Mouse (Mus musculus): ENCODE results near the gene Ptpn23. TPM values are rescaled to one million over a fixed set of nuclear protein-coding genes. Genes with fewer than 3 reads are reported as not detected.
"Not testable (repeated sequence)": the region's sequence is repeated elsewhere in the genome, so short reads cannot be mapped to it uniquely, and the experiment has no call there.

The Ptpn23 gene
- total RNA-seq, 1 experiment from 2014 or later: 3.7 TPM

- no peak for ATAC-seq (replicated peaks in 1 of 2; ENCODE audit: insufficient read depth in 1 of 2, low FRiP score in 2 of 2, low TSS enrichment in 1 of 2, low read depth in 1 of 2, poor library complexity in 2 of 2, severe bottlenecking in 2 of 2)
These were observed 7.4 kb downstream of the Ptpn23 start for GRCm38 (mm10) chr9:110400650-110401049.

- ATAC-seq (replicated peaks in 1 of 2; ENCODE audit: insufficient read depth in 1 of 2, low FRiP score in 2 of 2, low TSS enrichment in 1 of 2, low read depth in 1 of 2, poor library complexity in 2 of 2, severe bottlenecking in 2 of 2): no peak
These were observed 14.7 kb downstream of the Ptpn23 start for GRCm38 (mm10) chr9:110393295-110393694.

- ATAC-seq (replicated peaks in 1 of 2; ENCODE audit: insufficient read depth in 1 of 2, low FRiP score in 2 of 2, low TSS enrichment in 1 of 2, low read depth in 1 of 2, poor library complexity in 2 of 2, severe bottlenecking in 2 of 2): no peak
These were observed 17.2 kb downstream of the Ptpn23 start for GRCm38 (mm10) chr9:110390843-110391242.

DNA sequence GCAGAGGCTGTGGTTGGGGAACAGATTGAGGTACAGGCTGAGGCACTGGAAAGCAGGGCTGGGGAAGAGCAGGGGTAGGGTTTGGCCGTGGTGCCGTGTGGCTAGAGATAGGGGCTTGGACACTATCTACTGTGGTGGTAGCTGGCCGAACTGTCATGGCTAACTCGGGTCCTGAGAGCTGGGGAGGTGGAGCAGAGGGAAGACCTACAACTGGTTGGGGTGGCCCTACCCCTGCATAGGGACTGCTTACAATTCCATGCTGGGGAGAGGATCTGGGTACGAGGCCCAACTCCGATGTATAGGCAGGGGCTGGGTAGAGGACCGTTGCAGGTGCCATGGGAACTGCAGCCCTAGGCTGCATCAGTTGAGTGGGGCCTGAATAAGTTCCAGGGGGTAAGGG, 20.0 kb downstream of the Ptpn23 start:
- no peak for ATAC-seq (replicated peaks in 1 of 2; ENCODE audit: insufficient read depth in 1 of 2, low FRiP score in 2 of 2, low TSS enrichment in 1 of 2, low read depth in 1 of 2, poor library complexity in 2 of 2, severe bottlenecking in 2 of 2)

- ATAC-seq (replicated peaks in 1 of 2; ENCODE audit: insufficient read depth in 1 of 2, low FRiP score in 2 of 2, low TSS enrichment in 1 of 2, low read depth in 1 of 2, poor library complexity in 2 of 2, severe bottlenecking in 2 of 2): no peak
These were observed 23.6 kb downstream of the Ptpn23 start for GRCm38 (mm10) chr9:110384369-110384929.

DNA sequence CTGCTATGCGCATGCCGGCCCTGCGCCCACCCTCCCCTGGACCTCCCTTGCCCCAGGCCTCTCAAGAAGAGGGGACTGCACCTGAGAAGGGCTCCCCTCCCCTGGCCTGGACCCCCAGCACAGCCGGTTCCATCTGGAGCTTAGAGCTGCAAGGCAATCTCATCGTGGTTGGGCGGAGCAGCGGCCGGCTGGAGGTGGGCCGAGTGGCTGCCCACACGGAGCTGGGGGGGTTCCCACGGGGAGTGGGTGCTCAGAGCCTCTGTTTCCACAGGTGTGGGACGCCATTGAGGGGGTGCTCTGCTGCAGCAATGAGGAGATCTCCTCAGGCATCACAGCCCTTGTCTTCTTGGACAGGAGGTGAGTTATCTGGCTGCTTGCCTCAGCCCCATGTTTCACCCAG, 26.7 kb downstream of the Ptpn23 start:
- ATAC-seq (replicated peaks in 1 of 2; ENCODE audit: insufficient read depth in 1 of 2, low FRiP score in 2 of 2, low TSS enrichment in 1 of 2, low read depth in 1 of 2, poor library complexity in 2 of 2, severe bottlenecking in 2 of 2): no peak

DNA sequence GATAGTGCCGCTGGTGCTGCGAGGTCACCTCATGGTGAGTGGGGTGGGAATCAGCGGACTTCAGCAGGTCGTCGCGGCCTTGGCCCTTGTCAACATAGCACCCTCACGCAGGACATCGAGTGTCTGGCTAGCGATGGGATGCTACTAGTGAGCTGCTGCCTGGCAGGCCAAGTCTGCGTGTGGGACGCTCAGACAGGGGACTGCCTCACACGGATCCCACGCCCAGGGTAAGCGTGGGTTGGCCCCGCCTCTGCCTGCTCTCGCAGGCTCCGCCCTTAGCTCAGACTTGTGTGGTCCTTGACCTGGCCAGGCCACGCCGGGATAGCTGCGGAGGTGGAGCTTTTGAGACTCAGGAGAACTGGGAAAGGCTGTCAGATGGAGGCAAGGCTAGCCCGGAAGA, 27.4 kb downstream of the Ptpn23 start:
- no peak for ATAC-seq (replicated peaks in 1 of 2; ENCODE audit: insufficient read depth in 1 of 2, low FRiP score in 2 of 2, low TSS enrichment in 1 of 2, low read depth in 1 of 2, poor library complexity in 2 of 2, severe bottlenecking in 2 of 2)

DNA sequence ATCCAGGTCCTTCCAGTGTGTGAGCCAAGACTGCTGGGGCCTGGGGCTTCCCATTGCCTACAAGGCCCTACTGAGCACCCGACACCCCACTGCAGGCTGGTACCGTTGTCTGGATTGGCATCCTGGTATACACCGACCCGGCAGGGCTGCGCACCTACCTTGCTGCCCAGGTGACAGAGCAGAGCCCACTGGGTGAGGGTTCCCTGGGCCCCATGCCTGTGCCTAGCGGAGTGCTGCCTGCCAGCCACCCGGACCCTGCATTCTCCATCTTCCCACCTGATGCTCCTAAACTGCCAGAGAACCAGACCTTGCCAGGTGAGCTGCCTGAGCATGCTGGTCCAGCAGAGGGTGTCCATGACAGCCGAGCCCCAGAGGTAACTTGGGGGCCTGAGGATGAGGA, 28.7 kb downstream of the Ptpn23 start:
- ATAC-seq (replicated peaks in 1 of 2; ENCODE audit: insufficient read depth in 1 of 2, low FRiP score in 2 of 2, low TSS enrichment in 1 of 2, low read depth in 1 of 2, poor library complexity in 2 of 2, severe bottlenecking in 2 of 2): no peak

- not testable (repeated sequence) for ATAC-seq (replicated peaks in 1 of 2; ENCODE audit: insufficient read depth in 1 of 2, low FRiP score in 2 of 2, low TSS enrichment in 1 of 2, low read depth in 1 of 2, poor library complexity in 2 of 2, severe bottlenecking in 2 of 2)
These were observed 30.4 kb downstream of the Ptpn23 start for GRCm38 (mm10) chr9:110377655-110378054.

- no peak for ATAC-seq (replicated peaks in 1 of 2; ENCODE audit: insufficient read depth in 1 of 2, low FRiP score in 2 of 2, low TSS enrichment in 1 of 2, low read depth in 1 of 2, poor library complexity in 2 of 2, severe bottlenecking in 2 of 2)
These were observed 32.3 kb downstream of the Ptpn23 start for GRCm38 (mm10) chr9:110375668-110376067.

- no peak for ATAC-seq (replicated peaks in 1 of 2; ENCODE audit: insufficient read depth in 1 of 2, low FRiP score in 2 of 2, low TSS enrichment in 1 of 2, low read depth in 1 of 2, poor library complexity in 2 of 2, severe bottlenecking in 2 of 2)
These were observed 34.1 kb downstream of the Ptpn23 start for GRCm38 (mm10) chr9:110373871-110374270.

DNA sequence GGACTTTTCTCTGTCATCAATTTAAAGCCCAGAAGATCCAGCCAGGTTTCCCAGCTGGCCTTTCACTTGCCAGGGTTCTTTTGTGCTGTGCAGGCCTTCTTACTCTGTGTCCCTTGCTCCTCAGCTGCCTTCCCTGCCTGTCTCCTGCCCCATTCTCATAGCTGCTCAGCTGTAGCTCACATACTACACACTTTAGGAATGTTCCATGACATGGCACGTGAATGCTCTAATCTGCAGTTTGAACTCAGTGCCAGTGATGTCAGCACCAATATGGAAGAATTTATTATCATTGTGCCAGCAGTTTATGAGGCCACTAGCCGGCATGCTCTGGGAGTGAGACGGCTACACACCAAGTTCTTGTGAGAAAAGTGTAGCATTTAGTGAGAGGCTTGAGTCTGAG, 38.2 kb downstream of the Ptpn23 start:
- no peak for ATAC-seq (replicated peaks in 1 of 2; ENCODE audit: insufficient read depth in 1 of 2, low FRiP score in 2 of 2, low TSS enrichment in 1 of 2, low read depth in 1 of 2, poor library complexity in 2 of 2, severe bottlenecking in 2 of 2)

DNA sequence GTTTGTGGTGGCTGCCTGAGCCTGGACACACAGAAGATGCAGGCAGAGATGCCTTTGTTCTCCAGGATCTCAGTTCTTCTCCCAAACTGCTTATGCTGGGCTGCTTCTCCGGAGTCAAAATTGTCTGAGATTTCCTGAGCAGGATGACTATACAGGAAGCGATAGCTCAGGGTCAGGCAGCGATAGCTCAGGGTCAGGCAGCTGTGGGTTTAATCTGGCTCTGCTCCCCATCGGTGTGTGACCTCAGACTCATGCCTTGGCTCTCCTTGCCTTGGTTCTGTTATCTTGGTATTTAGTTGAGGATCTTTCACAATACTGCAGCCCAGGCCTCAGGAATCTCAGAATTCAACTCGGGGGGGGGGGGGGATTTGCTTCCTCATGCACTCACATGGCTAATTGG, 41.3 kb downstream of the Ptpn23 start:
- ATAC-seq (replicated peaks in 1 of 2; ENCODE audit: insufficient read depth in 1 of 2, low FRiP score in 2 of 2, low TSS enrichment in 1 of 2, low read depth in 1 of 2, poor library complexity in 2 of 2, severe bottlenecking in 2 of 2): no peak

DNA sequence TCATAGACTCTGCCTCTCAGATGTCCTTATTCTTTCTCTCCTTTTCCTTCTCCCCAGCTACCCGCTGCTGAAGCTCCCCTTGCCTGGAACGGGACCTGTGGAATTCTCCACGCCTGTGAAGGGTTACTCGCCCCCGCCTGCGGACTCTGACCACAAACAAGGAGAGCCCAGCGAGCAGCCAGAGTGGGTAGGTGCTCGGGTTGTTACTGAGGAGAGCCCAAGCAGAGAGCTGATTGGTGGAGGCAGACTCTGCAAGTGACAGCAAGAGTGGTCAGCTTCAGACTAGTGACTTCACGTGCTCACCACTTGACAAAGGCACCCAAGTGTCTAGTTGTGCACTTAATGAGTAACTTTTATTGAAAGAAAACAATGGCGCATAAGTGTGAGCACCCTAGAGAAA, 45.7 kb downstream of the Ptpn23 start:
- ATAC-seq (replicated peaks in 1 of 2; ENCODE audit: insufficient read depth in 1 of 2, low FRiP score in 2 of 2, low TSS enrichment in 1 of 2, low read depth in 1 of 2, poor library complexity in 2 of 2, severe bottlenecking in 2 of 2): no peak

DNA sequence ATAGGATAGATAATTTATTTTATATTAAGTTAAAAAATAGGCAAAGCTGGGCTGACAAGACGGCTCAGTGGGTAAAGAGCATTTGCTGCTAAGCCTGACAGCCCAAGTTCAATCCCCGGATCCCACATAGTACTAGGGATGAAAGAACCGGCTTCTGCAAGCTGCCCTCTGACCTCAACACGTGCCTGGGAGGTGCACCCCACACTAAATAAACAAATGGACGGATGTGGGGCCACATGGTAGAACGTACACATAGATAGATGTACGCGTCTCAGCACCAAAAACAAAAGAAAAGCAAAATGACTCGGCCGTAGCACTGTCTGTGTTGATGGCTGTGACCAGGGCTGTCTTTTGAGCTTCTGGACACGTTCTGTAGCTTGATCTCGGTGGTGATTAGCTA, 46.7 kb downstream of the Ptpn23 start:
- ATAC-seq (replicated peaks in 1 of 2; ENCODE audit: insufficient read depth in 1 of 2, low FRiP score in 2 of 2, low TSS enrichment in 1 of 2, low read depth in 1 of 2, poor library complexity in 2 of 2, severe bottlenecking in 2 of 2): no peak

DNA sequence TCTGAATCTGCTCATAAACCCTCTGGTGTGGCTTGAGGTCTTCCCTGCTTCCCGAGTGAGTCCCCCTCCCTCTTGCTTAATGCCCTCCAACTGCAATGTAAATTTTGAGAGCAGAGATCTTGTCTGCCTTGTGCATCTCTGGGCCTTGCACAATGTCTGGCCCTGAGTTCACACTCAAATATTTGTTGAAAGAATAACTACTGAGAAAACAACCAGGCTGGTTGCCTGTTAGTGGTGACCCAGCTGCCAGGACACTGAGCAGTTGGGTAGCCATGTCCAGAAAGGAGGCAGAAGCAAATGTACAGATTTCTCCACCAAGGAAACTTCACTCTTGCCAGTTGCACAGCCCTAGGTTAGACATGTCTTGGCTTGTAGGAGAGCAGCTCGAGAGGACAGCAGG, 49.7 kb downstream of the Ptpn23 start:
- no peak for ATAC-seq (replicated peaks in 1 of 2; ENCODE audit: insufficient read depth in 1 of 2, low FRiP score in 2 of 2, low TSS enrichment in 1 of 2, low read depth in 1 of 2, poor library complexity in 2 of 2, severe bottlenecking in 2 of 2)

- peak; percentile 79 for ATAC-seq (replicated peaks in 1 of 2; ENCODE audit: insufficient read depth in 1 of 2, low FRiP score in 2 of 2, low TSS enrichment in 1 of 2, low read depth in 1 of 2, poor library complexity in 2 of 2, severe bottlenecking in 2 of 2)
These were observed 55.9 kb downstream of the Ptpn23 start for GRCm38 (mm10) chr9:110351932-110352632.

DNA sequence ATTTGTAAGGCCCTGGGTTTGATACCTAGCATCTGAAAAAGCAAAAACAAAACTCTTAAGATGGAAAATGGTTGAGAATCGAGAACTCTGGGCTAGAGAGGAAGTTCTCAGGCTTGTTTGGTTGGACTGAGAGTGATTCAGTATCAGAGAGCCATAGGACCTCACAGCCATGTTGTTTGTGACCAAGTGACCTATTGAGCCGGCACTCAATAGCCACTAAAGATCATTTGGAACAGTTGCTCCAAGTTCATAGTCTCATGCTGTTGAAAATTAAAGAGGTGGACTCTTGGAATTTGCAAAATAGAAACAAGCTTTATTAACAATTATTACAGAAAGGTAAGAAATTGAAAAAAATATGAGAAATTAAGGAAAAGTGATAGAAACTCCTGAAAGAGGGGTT, 56.7 kb downstream of the Ptpn23 start:
- ATAC-seq (replicated peaks in 1 of 2; ENCODE audit: insufficient read depth in 1 of 2, low FRiP score in 2 of 2, low TSS enrichment in 1 of 2, low read depth in 1 of 2, poor library complexity in 2 of 2, severe bottlenecking in 2 of 2): no peak

GRCm38 (mm10) chr9:110350612-110351011, 57.4 kb downstream of the Ptpn23 start:
- no peak for ATAC-seq (replicated peaks in 1 of 2; ENCODE audit: insufficient read depth in 1 of 2, low FRiP score in 2 of 2, low TSS enrichment in 1 of 2, low read depth in 1 of 2, poor library complexity in 2 of 2, severe bottlenecking in 2 of 2)
